Mouse (Mus musculus) midbrain, postnatal 0 days (tissue): ENCODE data around the gene Adam17. TPM values are rescaled to one million over a fixed set of nuclear protein-coding genes. Genes with fewer than 3 reads are reported as not detected.
A peak's percentile ranks its signal among the peaks of the same experiment; 100 is the strongest.

Source experiments
- ATAC-seq: fragments of 200-750 bp; cut with Nextera tagmentation; 2 replicates; pipeline ENCODE4 v1.8.0; 2017; ENCODE audit warnings: moderate number of reproducible peaks, mild to moderate bottlenecking, moderate TSS enrichment, moderate library complexity; ENCODE audit not compliant: low FRiP score
- DNase-seq: peaks from one replicate; pipeline ENCODE4 v3.0.0-alpha.2; 2015; ENCODE audit warnings: low spot score
- H3K27ac ChIP-seq: fragments of 300-500 bp; sonication (generic); 2 replicates; pipeline ENCODE4 v1.5.1; 2014; ENCODE audit warnings: low read depth, mild to moderate bottlenecking, low read length, mixed read lengths
- H3K27me3 ChIP-seq: fragments of 300-500 bp; sonication (generic); 2 replicates; pipeline ENCODE4 v1.6.1; 2014; ENCODE audit warnings: low read length, control low read depth, mixed read lengths; ENCODE audit not compliant: insufficient read depth
- H3K36me3 ChIP-seq: fragments of 300-500 bp; sonication (generic); 2 replicates; pipeline ENCODE4 v1.6.1; 2014; ENCODE audit warnings: low read length, control low read depth, mixed read lengths; ENCODE audit not compliant: insufficient read depth
- H3K4me1 ChIP-seq: fragments of 300-500 bp; sonication (generic); 2 replicates; pipeline ENCODE4 v1.6.1; 2014; ENCODE audit warnings: mild to moderate bottlenecking, control low read depth, antibody characterized with exemption, low read length, mixed read lengths; ENCODE audit not compliant: insufficient read depth
- H3K4me2 ChIP-seq: fragments of 300-500 bp; sonication (generic); 2 replicates; pipeline ENCODE4 v1.6.1; 2014; ENCODE audit warnings: low read depth, mild to moderate bottlenecking, low read length, mixed read lengths; ENCODE audit not compliant: poor library complexity, severe bottlenecking
- H3K4me3 ChIP-seq: fragments of 300-500 bp; sonication (generic); 2 replicates; pipeline ENCODE4 v1.5.1; 2014; ENCODE audit warnings: low read depth, mild to moderate bottlenecking, low read length, moderate library complexity
- H3K9ac ChIP-seq: fragments of 300-500 bp; sonication (generic); replicated peaks from 2 replicates; pipeline ENCODE4 v1.6.1; 2014; ENCODE audit warnings: mild to moderate bottlenecking, low read length, moderate library complexity, mixed read lengths; ENCODE audit not compliant: poor library complexity, severe bottlenecking
- H3K9me3 ChIP-seq: fragments of 300-500 bp; sonication (generic); 2 replicates; pipeline ENCODE4 v1.6.1; 2016; ENCODE audit warnings: low read length, control low read depth
- CTCF ChIP-seq: IDR thresholded peaks from 2 replicates; pipeline ENCODE4 v1.5.1; 2016; ENCODE audit warnings: antibody characterized with exemption, mild to moderate bottlenecking
- WGBS: fragments of 180-500 bp; shearing (Covaris S2); extraction: QIAGEN DNeasy Blood & Tissue Kit; methylation state at CpG from one replicate; pipeline ENCODE4 v1.1.7; 2014; 5-methylcytosine and 5-hydroxymethylcytosine counted together
- polyA plus RNA-seq: library from polyadenylated mRNA; unstranded; fragments of >200 nt; fragmentation: Nextera tagmentation; extraction: Ambion mirVana; gene quantifications from 2 replicates; pipeline ENCODE4 v1.2.1, GENCODE M21; 2015
- total RNA-seq: library from RNA; depleted of rRNA; stranded (reverse); fragments of >200 nt; gene quantifications from 2 replicates; pipeline ENCODE4 v1.2.3, GENCODE M21; 2014

The Adam17 gene
- total and polyA plus RNA-seq, 2 experiments from 2014 or later: 10.3 to 17.0 TPM

DNA sequence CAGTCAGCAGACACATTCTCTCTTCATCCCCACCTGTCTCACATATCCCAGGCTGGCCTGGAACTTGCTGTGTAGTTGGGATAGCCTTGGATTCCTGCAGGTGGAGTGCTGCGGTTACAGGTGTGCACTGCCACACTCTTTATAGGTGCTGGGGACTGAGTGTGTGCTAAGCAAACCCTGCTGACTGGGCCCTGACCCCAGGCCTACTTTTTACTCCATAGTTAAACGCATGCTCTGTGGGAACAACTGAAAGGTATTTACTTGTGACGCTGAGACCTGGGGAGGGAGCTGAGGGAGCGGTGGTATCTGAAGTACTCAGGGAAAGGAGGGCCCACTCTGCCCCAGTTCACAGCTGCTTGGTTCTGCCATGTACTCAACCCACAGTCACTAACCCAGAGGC lies 51.1 kb downstream of the Adam17 start:
- Histone ChIP-seq H3K4me2 (no peak overlapping the region), H3K27ac (no peak overlapping the region), H3K9ac (no peak overlapping the region), H3K4me1 (no peaks in the 10 kb centered on the region), H3K27me3 (no peaks in the 10 kb centered on the region), H3K36me3 (peaks cover 25% of the 10 kb centered on the region; the same call in 1 of the 2 replicates), H3K4me3 (no peak overlapping the region), H3K9me3 (no peaks in the 10 kb centered on the region)
- DNase-seq: no peak
- TF ChIP-seq CTCF: no peak
- WGBS: 87% methylated on average over 4 of the region's 4 CpGs
- no peak for ATAC-seq

DNA sequence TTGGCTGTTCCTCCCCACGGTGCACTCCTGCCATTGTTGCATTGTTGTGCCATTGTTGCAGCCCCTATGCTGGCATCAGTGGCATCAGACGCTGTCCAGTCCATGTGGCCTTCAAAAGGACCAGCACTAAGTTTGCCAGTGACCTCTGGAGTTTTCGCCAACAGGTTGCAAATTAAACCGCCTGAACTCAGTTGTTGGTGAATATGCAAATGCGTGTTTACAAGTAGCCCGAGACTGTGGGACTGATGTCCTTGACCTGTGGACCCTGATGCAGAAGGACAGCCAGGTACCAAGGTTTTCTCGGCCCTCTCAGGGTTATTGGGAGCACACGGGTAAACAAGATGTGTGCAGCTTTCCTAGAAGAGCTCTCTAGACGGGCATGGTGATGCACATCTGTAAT lies 52.3 kb downstream of the Adam17 start:
- H3K4me3 ChIP-seq: no peak overlapping the region

DNA sequence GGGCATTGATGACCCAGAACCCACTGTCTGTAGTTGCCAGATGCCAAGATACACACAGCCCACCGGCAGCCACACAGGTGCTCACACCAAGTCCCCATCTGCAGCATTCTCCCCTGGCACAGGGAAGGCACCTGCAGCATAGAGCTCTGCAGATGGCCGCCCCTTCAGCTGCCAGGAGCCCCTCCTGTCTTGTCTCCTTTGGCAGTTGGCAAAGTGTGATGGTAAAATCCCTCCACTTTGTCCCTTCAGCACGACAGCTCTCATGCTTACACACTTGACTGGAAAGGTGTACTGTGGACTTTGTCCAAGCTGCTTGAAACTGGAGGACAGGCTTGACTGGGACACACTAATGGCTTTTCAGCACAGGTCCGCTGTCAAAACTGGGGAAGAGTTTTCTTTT lies 53.1 kb downstream of the Adam17 start:
- 96% methylated on average over 4 of the region's 4 CpGs for WGBS
- Histone ChIP-seq H3K4me3 (no peak overlapping the region), H3K9ac (no peak overlapping the region), H3K36me3 (peaks cover 17% of the 10 kb centered on the region; the same call in 1 of the 2 replicates), H3K4me2 (no peak overlapping the region), H3K4me1 (no peaks in the 10 kb centered on the region), H3K9me3 (no peaks in the 10 kb centered on the region), H3K27me3 (no peaks in the 10 kb centered on the region), H3K27ac (no peak overlapping the region)
- no peak for TF ChIP-seq CTCF
- DNase-seq (peak; percentile 9), ATAC-seq (no peak)

More for the DNA sequence above, 52.3 kb downstream of the Adam17 start:
- Histone ChIP-seq H3K9ac (no peak overlapping the region), H3K27ac (no peak overlapping the region), H3K4me2 (no peak overlapping the region), H3K9me3 (no peaks in the 10 kb centered on the region), H3K4me1 (no peaks in the 10 kb centered on the region), H3K27me3 (no peaks in the 10 kb centered on the region), H3K36me3 (peaks cover 17% of the 10 kb centered on the region; the same call in 1 of the 2 replicates)
- no peak for TF ChIP-seq CTCF
- DNase-seq: no peak
- ATAC-seq: no peak
- WGBS: 80% methylated on average over 9 of the region's 9 CpGs

DNA sequence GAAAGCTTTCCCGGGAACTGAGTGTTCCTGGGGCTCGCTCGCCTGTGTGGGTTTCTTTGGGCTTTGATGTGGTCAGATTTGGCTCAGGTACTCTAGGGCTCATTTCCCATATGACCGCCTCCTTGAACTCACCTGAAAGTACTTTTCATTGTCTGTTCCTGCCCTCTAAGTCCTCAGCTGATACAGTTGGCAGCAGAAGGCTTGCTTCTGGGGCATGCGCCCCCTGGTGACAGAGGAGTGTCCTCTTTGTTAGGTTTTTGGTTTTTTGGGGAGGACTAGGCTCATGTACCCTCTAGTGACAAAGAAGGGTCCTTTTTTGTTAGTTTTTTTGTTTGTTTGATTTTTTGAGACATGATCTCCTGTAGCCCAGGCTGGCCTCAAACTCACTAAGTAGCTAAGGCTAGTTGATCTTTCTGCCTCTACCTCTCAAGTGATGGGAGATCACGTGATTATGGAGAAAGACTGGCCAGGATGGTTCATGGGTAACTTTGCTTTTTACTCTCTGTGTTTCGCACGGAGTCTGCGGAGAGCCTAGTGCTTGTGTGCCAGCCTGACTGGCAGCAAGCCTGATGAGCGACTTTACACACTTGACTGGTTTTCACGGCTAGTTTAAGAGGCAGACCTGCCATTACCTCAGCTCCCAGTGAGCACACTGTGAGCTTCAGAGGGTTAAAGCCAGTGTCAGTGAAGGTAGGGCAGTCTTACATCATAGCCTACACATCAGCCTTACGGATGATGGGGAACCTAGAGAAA lies 55.1 kb downstream of the Adam17 start:
- Histone ChIP-seq H3K4me3 (no peak overlapping the region), H3K36me3 (peaks cover 23% of the 10 kb centered on the region), H3K4me1 (no peaks in the 10 kb centered on the region), H3K4me2 (no peak overlapping the region), H3K27me3 (no peaks in the 10 kb centered on the region), H3K9me3 (no peaks in the 10 kb centered on the region), H3K9ac (no peak overlapping the region), H3K27ac (no peak overlapping the region)
- DNase-seq (peak; percentile 69), ATAC-seq (no peak)
- 74% methylated on average over 12 of the region's 12 CpGs for WGBS
- TF ChIP-seq CTCF: peak; percentile 78

DNA sequence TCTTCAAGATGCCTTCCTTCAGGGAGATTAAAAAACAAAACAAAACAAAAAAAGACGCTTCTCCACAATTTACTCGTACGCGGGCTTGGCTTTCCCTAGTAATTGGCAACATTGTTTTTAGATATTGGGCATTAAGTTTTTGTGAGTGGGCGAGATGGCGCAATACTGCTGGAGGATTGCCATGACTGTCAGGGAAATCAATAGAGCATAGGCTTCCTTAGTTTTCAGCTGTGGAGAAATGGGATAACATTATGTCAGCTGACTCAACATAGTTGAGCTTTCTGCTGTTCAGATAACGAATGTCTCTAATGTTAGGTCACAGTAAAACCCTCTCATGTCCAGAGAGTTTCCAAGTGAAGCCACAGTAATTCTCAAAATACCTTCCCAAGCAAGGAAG lies 56.6 kb downstream of the Adam17 start:
- peak overlapping the region; percentile 63 for H3K4me3 ChIP-seq
- H3K9me3 ChIP-seq: no peaks in the 10 kb centered on the region
- peak overlapping the region; percentile 84 for H3K4me2 ChIP-seq
- DNase-seq (no peak), ATAC-seq (no peak)
- H3K27me3 ChIP-seq: no peaks in the 10 kb centered on the region
- TF ChIP-seq CTCF: no peak
- WGBS: 24% methylated on average over 7 of the region's 7 CpGs
- H3K27ac ChIP-seq: no peak overlapping the region
- H3K9ac ChIP-seq: peak overlapping the region; percentile 59; the same call in 1 of the 2 replicates
- no peaks in the 10 kb centered on the region for H3K4me1 ChIP-seq
- peaks cover 30% of the 10 kb centered on the region for H3K36me3 ChIP-seq
